Comparison of ENCODE assay signal across 9 mouse cellular contexts in the genomic region with DNA sequence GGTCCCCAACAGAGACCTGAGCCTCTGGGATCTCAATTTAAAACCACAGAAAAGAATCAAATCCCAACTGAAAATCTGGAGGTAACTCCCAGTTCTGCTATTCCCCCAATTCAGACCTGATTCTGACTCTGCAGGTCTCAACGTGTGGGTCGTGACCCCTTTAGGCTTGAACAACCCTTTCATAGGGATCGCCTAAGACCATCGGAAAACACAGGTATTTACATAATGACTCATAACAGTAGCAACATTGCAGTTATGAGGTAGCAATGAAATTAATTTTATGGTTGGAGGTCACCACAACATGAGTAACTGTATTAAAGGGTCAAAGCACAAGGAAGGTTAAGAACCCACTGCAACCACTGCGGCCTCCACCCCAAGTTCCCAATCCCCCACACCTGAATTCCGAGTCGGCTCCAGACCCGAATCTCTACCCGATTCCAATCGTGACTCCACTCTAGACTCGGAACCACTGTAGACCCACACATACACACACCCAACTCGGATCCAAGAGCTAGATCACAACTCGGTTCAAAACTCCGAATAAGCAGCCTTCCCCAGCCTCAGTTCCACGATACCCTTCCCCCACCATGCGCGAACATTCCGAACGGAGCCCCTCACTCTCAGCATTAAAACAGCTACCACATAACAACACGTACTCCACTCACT.
A peak's percentile ranks its signal among the peaks of the same experiment; 100 is the strongest.
DNase-seq lines count a peak whose midpoint lies in the region; ATAC-seq lines count a peak whose summit lies in the region.
"Had no signal": no experiment of that assay in that cellular context is flagged by ENCODE, and none has a peak within 500 bp of the region (broad histone marks: within the 10 kb centered on the region; RNA-seq: fewer than 3 reads in every experiment).

No protein-coding gene starts in this region.

- no peaks in the 10 kb centered on the region for H3K36me3 ChIP-seq in limb, embryonic 13.5 days
- no peaks in the 10 kb centered on the region for H3K36me3 ChIP-seq in stomach, embryonic 14.5 days (ENCODE audit: control insufficient read depth, insufficient read depth, low read length)

- H3K9me3 ChIP-seq in limb, embryonic 13.5 days: peaks cover 20% of the 10 kb centered on the region
- H3K9me3 ChIP-seq in stomach, embryonic 14.5 days (ENCODE audit: control insufficient read depth, low read depth, low read length): peaks cover 13% of the 10 kb centered on the region; the same call in 1 of the 2 replicates

- no peak for ATAC-seq in limb, embryonic 13.5 days (ENCODE audit: low FRiP score, low read depth)
- no peak for ATAC-seq in stomach, embryonic 14.5 days (ENCODE audit: insufficient number of reproducible peaks, insufficient read depth, low FRiP score, low read depth)

- peak overlapping the region; percentile 79 for H3K9ac ChIP-seq in limb, embryonic 13.5 days
- H3K9ac ChIP-seq in stomach, embryonic 14.5 days (replicated peaks; ENCODE audit: low read depth, low read length): peak overlapping the region; percentile 71

- H3K27ac ChIP-seq in limb, embryonic 13.5 days: peak overlapping the region; percentile 85
- H3K27ac ChIP-seq in stomach, embryonic 14.5 days (ENCODE audit: low read length): peak overlapping the region; percentile 77; the same call in 1 of the 2 replicates

- WGBS in limb, embryonic 13.5 days: 51% methylated on average over 20 of the region's 20 CpGs
- WGBS in stomach, embryonic 14.5 days: 48% methylated on average over 20 of the region's 20 CpGs

- H3K27me3 ChIP-seq in limb, embryonic 13.5 days: no peaks in the 10 kb centered on the region
- no peaks in the 10 kb centered on the region for H3K27me3 ChIP-seq in stomach, embryonic 14.5 days (ENCODE audit: control insufficient read depth, insufficient read depth, low read length)
- H3K27me3 ChIP-seq: Patski had no signal

- peak; percentile 14 for DNase-seq in embryo, embryonic 10.5 days (ENCODE audit: low spot score)
- no peak for DNase-seq in embryo, embryonic 10 days (ENCODE audit: low spot score)
- peak; percentile 21 for DNase-seq in thymus, postnatal 25 days
- DNase-seq in thymus, adult 18-20 months: no peak
- DNase-seq in urinary bladder, adult 2 months (ENCODE audit: low spot score): no peak
- DNase-seq in embryo, embryonic 11 days: no peak

- H3K4me3 ChIP-seq in limb, embryonic 13.5 days: peak overlapping the region; percentile 62
- H3K4me3 ChIP-seq in stomach, embryonic 14.5 days (ENCODE audit: low read depth, low read length): peak overlapping the region; percentile 66

- peak overlapping the region; percentile 68 for H3K4me2 ChIP-seq in limb, embryonic 13.5 days (replicated peaks)
- peak overlapping the region; percentile 54 for H3K4me2 ChIP-seq in stomach, embryonic 14.5 days (replicated peaks; ENCODE audit: low read depth, low read length)

- H3K4me1 ChIP-seq in limb, embryonic 13.5 days: peaks cover 35% of the 10 kb centered on the region
- peaks cover 18% of the 10 kb centered on the region for H3K4me1 ChIP-seq in stomach, embryonic 14.5 days (ENCODE audit: control insufficient read depth, insufficient read depth, low read length)

Comparison
In these comparisons a context has a peak if more than half of its experiments do, and no peak if none do; other contexts are left out.
1. DNase-seq: peak in embryo, embryonic 10.5 days (single experiment) and thymus, postnatal 25 days (single experiment); none in embryo, embryonic 10 days (single experiment), thymus, adult 18-20 months (0 of 2), urinary bladder, adult 2 months (single experiment) and embryo, embryonic 11 days (single experiment).